Mouse (Mus musculus): ENCODE results near the gene Gpt2. TPM values are rescaled to one million over a fixed set of nuclear protein-coding genes. Genes with fewer than 3 reads are reported as not detected.
A peak's percentile ranks its signal among the peaks of the same experiment; 100 is the strongest.

Gpt2 gene
- polyA plus RNA-seq, 1 experiment from 2014 or later: 18.1 TPM

- WGBS: 80% methylated on average over 4 of the region's 4 CpGs
- Histone ChIP-seq H3K4me3 (no peak overlapping the region), H3K9me3 (no peaks in the 10 kb centered on the region), H3K27ac (no peak overlapping the region), H3K36me3 (peaks cover 27% of the 10 kb centered on the region), H3K4me2 (no peak overlapping the region), H3K9ac (no peak overlapping the region), H3K27me3 (no peaks in the 10 kb centered on the region), H3K4me1 (no peaks in the 10 kb centered on the region)
- ATAC-seq (ENCODE audit: borderline replicate concordance, extremely low read depth, low FRiP score, low TSS enrichment): no peak
Measured at GRCm38 (mm10) chr8:85532843-85533242, 40.5 kb downstream of the Gpt2 start.

- no peak overlapping the region for H3K9ac ChIP-seq
- peaks cover 33% of the 10 kb centered on the region for H3K36me3 ChIP-seq
- H3K27ac ChIP-seq: no peak overlapping the region
- WGBS: 65% methylated on average over 2 of the region's 2 CpGs
- H3K9me3 ChIP-seq: no peaks in the 10 kb centered on the region
- H3K27me3 ChIP-seq: no peaks in the 10 kb centered on the region
- no peak for ATAC-seq (ENCODE audit: borderline replicate concordance, extremely low read depth, low FRiP score, low TSS enrichment)
- H3K4me1 ChIP-seq: no peaks in the 10 kb centered on the region
- H3K4me3 ChIP-seq: no peak overlapping the region
- H3K4me2 ChIP-seq: no peak overlapping the region
Measured at GRCm38 (mm10) chr8:85533434-85533833, 41.1 kb downstream of the Gpt2 start.

DNA sequence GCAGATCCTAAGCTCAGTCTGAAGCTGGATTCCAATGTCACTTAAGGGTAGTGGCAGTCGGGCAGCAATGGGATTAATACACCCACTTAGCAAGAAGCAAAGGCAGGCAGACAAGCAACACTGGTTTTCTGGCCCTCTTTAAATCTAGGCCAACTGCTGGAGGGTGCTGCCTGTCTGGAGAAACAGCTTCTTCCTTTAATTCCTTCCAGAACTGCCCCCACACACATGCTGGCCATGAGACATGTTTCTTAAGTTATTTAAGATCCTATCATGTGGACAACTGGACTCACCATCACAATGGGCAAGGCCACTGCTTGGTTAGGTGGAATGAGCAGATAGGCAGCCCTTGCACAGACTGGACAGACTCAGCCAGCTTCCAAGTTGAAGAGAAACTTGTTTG is 41.8 kb downstream of the Gpt2 start:
- no peak overlapping the region; the same call in 1 of the 2 replicates for H3K27ac ChIP-seq
- H3K36me3 ChIP-seq: peaks cover 41% of the 10 kb centered on the region
- no peak for ATAC-seq (ENCODE audit: borderline replicate concordance, extremely low read depth, low FRiP score, low TSS enrichment)
- H3K4me2 ChIP-seq: no peak overlapping the region
- no peaks in the 10 kb centered on the region for H3K9me3 ChIP-seq
- H3K4me1 ChIP-seq: no peaks in the 10 kb centered on the region
- WGBS: 64% methylated on average over 1 of the region's 1 CpGs
- no peak overlapping the region for H3K9ac ChIP-seq
- H3K4me3 ChIP-seq: no peak overlapping the region
- no peaks in the 10 kb centered on the region for H3K27me3 ChIP-seq

DNA sequence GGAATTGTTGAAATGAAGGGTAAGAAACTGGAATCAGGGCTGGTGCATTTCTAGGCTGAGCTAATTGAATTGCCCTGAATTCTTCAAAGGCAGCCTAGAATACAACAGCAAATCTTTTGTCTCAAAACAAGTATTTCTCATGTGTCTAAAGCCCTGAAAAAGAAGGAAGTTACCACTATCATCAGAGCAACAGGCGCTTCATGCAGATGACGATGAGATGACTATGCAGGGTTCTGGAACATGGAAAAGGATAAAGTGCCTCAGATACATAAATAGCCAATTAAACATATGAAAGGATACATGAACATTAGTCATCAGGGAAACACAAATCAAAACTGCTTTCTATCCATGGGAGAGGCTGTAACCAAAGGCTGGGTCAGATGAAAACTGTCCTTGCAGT is 44.0 kb downstream of the Gpt2 start:
- H3K9ac ChIP-seq: no peak overlapping the region
- H3K4me2 ChIP-seq: no peak overlapping the region
- WGBS: 99% methylated on average over 2 of the region's 2 CpGs
- H3K27ac ChIP-seq: no peak overlapping the region
- H3K9me3 ChIP-seq: no peaks in the 10 kb centered on the region
- H3K36me3 ChIP-seq: peaks cover 52% of the 10 kb centered on the region
- H3K27me3 ChIP-seq: no peaks in the 10 kb centered on the region
- no peak overlapping the region for H3K4me3 ChIP-seq
- H3K4me1 ChIP-seq: no peaks in the 10 kb centered on the region
- no peak for ATAC-seq (ENCODE audit: borderline replicate concordance, extremely low read depth, low FRiP score, low TSS enrichment)

DNA sequence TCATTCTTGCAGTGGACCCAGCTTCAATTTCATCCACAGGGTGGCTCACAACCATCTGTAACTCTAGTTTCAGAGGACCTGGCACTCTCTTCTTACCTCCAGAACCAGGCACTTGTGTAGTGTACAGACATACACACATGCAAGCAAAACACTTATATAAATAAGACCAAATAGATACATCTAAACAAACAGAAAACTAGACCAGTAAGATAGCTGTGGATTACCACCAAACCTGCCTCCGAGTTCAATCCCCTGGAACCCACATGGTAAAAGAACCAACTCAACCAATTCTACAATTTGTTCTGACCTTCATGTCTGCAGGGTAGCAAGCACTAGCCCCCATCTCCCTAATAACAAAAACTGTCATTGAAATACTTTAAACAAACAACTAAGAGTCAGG is 59.6 kb downstream of the Gpt2 start:
- H3K4me1 ChIP-seq: no peaks in the 10 kb centered on the region; the same call in 1 of the 2 replicates
- no peaks in the 10 kb centered on the region for H3K9me3 ChIP-seq
- no peaks in the 10 kb centered on the region for H3K27me3 ChIP-seq
- no peak overlapping the region for H3K4me2 ChIP-seq
- WGBS: 85% methylated on average over 1 of the region's 1 CpGs
- H3K36me3 ChIP-seq: peaks cover 53% of the 10 kb centered on the region
- no peak overlapping the region for H3K9ac ChIP-seq
- H3K4me3 ChIP-seq: no peak overlapping the region
- no peak overlapping the region for H3K27ac ChIP-seq
- no peak for ATAC-seq (ENCODE audit: borderline replicate concordance, extremely low read depth, low FRiP score, low TSS enrichment)

GRCm38 (mm10) chr8:85554391-85555180 is 62.2 kb downstream of the Gpt2 start:
- under 1% methylated on average over 65 of the region's 66 CpGs for WGBS
- H3K4me2 ChIP-seq: peak overlapping the region; percentile 80
- peak; percentile 90 for ATAC-seq (ENCODE audit: borderline replicate concordance, extremely low read depth, low FRiP score, low TSS enrichment)

DNA sequence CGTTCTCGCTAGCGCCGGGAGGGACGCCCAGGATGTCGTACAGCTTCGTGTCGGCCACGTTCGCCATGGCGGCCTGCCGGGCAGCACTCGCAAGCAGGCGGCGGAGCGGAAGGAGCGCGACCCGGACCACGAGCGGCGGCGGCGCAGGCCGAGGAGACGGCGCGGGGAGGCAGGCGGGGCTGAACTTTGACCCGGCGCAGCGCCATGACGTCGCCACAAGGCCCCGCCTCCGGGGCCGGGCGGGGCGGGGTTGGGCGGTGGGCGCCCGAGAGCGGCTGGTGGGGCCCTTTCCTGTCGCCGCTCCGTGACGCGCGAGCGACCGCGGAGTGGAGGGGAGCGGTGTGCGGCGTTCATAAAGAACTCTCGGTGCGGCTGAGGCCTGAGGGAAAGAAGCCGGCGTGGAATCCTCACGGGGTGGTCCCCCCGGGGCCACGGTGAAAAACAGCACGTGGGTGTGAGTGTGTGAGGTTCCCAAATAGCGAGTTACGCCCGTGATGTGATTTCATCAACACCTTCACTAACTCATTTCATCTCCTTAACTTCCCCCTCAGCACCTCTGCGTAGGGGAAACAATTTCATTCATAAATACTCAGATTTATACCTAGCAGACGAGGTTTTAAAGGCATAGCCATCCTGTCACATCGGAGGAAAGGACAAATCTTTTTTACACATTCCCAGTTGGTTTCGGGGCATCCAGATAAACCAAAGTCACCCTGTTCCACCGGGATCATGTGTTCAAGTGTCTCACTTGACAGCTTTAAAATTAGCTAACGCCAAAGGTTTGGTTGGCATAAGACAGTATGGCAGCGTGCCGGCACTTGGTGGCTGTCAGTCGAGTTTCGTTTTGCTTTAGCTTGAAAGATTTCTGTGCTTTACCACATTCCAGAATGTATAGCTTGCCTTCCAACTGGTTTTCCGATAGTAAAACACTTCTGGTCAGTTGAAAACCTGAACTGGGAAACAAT is 63.1 kb downstream of the Gpt2 start, which contains the start of gene Dnaja2:
Dnaja2 (minus strand) TSS at position 164 of the 965 bp plus-strand sequence.
- peak within 1 kb of the TSS; percentile 73 for H3K4me3 ChIP-seq
- under 1% methylated on average over 77 of the region's 77 CpGs for WGBS
- H3K9me3 ChIP-seq: no peaks in the 10 kb centered on the region
- peak; percentile 96 for ATAC-seq (ENCODE audit: borderline replicate concordance, extremely low read depth, low FRiP score, low TSS enrichment)
- peaks cover 26% of the 10 kb centered on the region for H3K36me3 ChIP-seq
- H3K27ac ChIP-seq: peak within 1 kb of the TSS; percentile 86
- no peaks in the 10 kb centered on the region for H3K27me3 ChIP-seq
- H3K9ac ChIP-seq: peak within 1 kb of the TSS; percentile 73
- H3K4me2 ChIP-seq: peak within 1 kb of the TSS; percentile 80
- no peaks in the 10 kb centered on the region; the same call in 1 of the 2 replicates for H3K4me1 ChIP-seq

More at GRCm38 (mm10) chr8:85554391-85555180, 62.2 kb downstream of the Gpt2 start:
- Histone ChIP-seq H3K36me3 (peaks cover 26% of the 10 kb centered on the region), H3K4me3 (peak overlapping the region; percentile 73), H3K9me3 (no peaks in the 10 kb centered on the region), H3K27me3 (no peaks in the 10 kb centered on the region), H3K27ac (peak overlapping the region; percentile 86), H3K4me1 (no peaks in the 10 kb centered on the region; the same call in 1 of the 2 replicates), H3K9ac (peak overlapping the region; percentile 73)

GRCm38 (mm10) chr8:85556986-85557600 is 64.7 kb downstream of the Gpt2 start:
- H3K36me3 ChIP-seq: peaks cover 11% of the 10 kb centered on the region
- H3K4me2 ChIP-seq: no peak overlapping the region
- no peak overlapping the region for H3K27ac ChIP-seq
- H3K4me1 ChIP-seq: no peaks in the 10 kb centered on the region; the same call in 1 of the 2 replicates
- H3K9ac ChIP-seq: no peak overlapping the region
- H3K27me3 ChIP-seq: no peaks in the 10 kb centered on the region
- no peak for ATAC-seq (ENCODE audit: borderline replicate concordance, extremely low read depth, low FRiP score, low TSS enrichment)
- H3K9me3 ChIP-seq: no peaks in the 10 kb centered on the region
- H3K4me3 ChIP-seq: no peak overlapping the region
- WGBS: 77% methylated on average over 2 of the region's 2 CpGs

DNA sequence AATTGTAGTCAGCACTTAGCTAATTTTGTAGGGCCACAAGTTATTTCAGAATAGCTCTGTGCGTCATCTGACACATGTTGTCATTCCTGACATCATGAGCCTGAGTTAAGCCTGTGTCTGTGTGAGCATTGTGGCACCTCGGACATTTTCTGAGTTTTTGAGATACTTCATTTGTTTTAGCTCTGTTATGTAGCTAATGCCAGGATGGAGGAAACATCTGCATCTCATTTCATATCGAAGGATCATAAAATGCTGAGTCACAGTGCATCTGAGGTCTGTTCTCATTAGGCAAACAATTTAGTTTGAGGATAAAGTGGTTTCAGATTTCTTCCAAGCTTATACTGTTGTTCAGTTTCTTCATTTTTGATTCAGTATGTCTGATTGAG is 65.2 kb downstream of the Gpt2 start:
- 55% methylated on average over 3 of the region's 3 CpGs for WGBS
- Histone ChIP-seq H3K4me2 (no peak overlapping the region), H3K4me3 (no peak overlapping the region), H3K4me1 (no peaks in the 10 kb centered on the region; the same call in 1 of the 2 replicates), H3K27me3 (no peaks in the 10 kb centered on the region), H3K9me3 (no peaks in the 10 kb centered on the region), H3K27ac (no peak overlapping the region), H3K36me3 (peaks cover 6% of the 10 kb centered on the region), H3K9ac (no peak overlapping the region)
- no peak for ATAC-seq (ENCODE audit: borderline replicate concordance, extremely low read depth, low FRiP score, low TSS enrichment)

DNA sequence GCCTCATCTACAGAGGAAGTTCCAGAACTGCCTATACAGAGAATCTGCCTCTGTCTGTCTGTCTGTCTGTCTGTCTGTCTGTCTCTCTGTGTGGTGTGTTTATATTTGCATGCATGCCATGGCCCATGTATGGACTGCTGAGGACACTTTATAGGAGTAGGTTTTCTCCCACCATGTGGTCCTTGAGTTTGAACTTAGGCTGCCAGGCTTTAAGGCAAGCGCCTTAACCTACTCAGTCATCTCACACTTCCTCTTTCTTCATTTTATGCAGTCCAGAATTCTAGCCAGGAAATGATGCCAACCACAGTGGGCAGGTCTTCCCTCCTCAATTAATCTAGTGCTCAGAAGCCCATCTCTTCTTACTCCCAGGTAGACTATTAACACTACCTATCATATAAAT is 66.8 kb downstream of the Gpt2 start:
- H3K9ac ChIP-seq: no peak overlapping the region
- no peaks in the 10 kb centered on the region for H3K36me3 ChIP-seq
- no peak overlapping the region for H3K4me2 ChIP-seq
- H3K4me1 ChIP-seq: no peaks in the 10 kb centered on the region
- H3K27ac ChIP-seq: no peak overlapping the region
- 97% methylated on average over 1 of the region's 1 CpGs for WGBS
- no peak overlapping the region for H3K4me3 ChIP-seq
- no peaks in the 10 kb centered on the region for H3K9me3 ChIP-seq
- ATAC-seq (ENCODE audit: borderline replicate concordance, extremely low read depth, low FRiP score, low TSS enrichment): no peak
- H3K27me3 ChIP-seq: no peaks in the 10 kb centered on the region

DNA sequence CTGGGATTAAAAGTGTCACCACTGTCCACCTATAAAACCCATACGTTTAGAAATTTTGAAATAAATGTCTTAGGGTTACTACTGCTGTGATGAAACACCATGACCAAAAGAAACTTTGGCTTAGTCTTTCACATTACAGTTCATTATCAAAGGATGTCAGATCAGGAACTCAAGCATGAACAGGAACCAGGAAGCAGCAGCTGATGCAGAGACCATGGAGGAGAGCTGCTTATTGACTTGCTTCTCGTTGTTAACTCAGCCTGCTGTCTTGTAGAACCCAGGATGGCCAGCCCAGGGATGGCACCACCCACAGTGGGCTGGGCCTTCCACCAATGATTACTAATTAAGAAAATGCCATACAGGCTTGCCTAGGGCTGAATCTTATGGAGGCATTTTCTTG is 67.6 kb downstream of the Gpt2 start:
- Histone ChIP-seq H3K4me3 (no peak overlapping the region), H3K36me3 (no peaks in the 10 kb centered on the region), H3K4me2 (no peak overlapping the region), H3K27me3 (no peaks in the 10 kb centered on the region), H3K27ac (no peak overlapping the region), H3K9ac (no peak overlapping the region), H3K4me1 (no peaks in the 10 kb centered on the region), H3K9me3 (no peaks in the 10 kb centered on the region)
- 57% methylated on average over 2 of the region's 2 CpGs for WGBS
- no peak for ATAC-seq (ENCODE audit: borderline replicate concordance, extremely low read depth, low FRiP score, low TSS enrichment)
